Mouse (Mus musculus) kidney, postnatal 25 days (tissue): Measurements from ENCODE around the gene Snx29.
"Not testable (repeated sequence)": the region's sequence is repeated elsewhere in the genome, so short reads cannot be mapped to it uniquely, and the experiment has no call there.

Experiments used
- DNase-seq, 2 experiments: peaks; one replicate each; pipeline ENCODE4 v3.0.0; 2021; ENCODE audit warnings: mixed read lengths in 2 of 2

Gene Snx29

GRCm38 (mm10) chr16:11322409-11323323, at the start of gene Snx29:
Snx29 (plus strand) TSS chr16:11322908.
- peak; percentile 97 to 99 for DNase-seq

GRCm38 (mm10) chr16:11276888-11277287, 45.8 kb upstream of the Snx29 start:
- no peak for DNase-seq

- no peak for DNase-seq
Observed at GRCm38 (mm10) chr16:11278778-11279177, 43.9 kb upstream of the Snx29 start.

- DNase-seq: peak in 1 of 2 experiments; percentile 35
Observed at GRCm38 (mm10) chr16:11282655-11283232, 40.0 kb upstream of the Snx29 start.

GRCm38 (mm10) chr16:11284881-11285280, 37.8 kb upstream of the Snx29 start:
- DNase-seq: no peak

GRCm38 (mm10) chr16:11285949-11286348, 36.8 kb upstream of the Snx29 start:
- DNase-seq: no peak

GRCm38 (mm10) chr16:11288873-11289272, 33.8 kb upstream of the Snx29 start:
- not testable (repeated sequence) for DNase-seq

- not testable (repeated sequence) for DNase-seq
Observed at GRCm38 (mm10) chr16:11295583-11295982, 27.1 kb upstream of the Snx29 start.

GRCm38 (mm10) chr16:11297700-11298099, 25.0 kb upstream of the Snx29 start:
- peak; percentile 58 to 62 for DNase-seq

GRCm38 (mm10) chr16:11303741-11304140, 19.0 kb upstream of the Snx29 start:
- DNase-seq: no peak

- DNase-seq: no peak
Observed at GRCm38 (mm10) chr16:11305531-11305930, 17.2 kb upstream of the Snx29 start.

- DNase-seq: no peak
Observed at GRCm38 (mm10) chr16:11313512-11313911, 9.2 kb upstream of the Snx29 start, which contains the start of gene Tnfrsf17. Tnfrsf17 (plus strand) TSS chr16:11313812.

- peak in 1 of 2 experiments; percentile 62 for DNase-seq
Observed at GRCm38 (mm10) chr16:11315786-11316320, 6.9 kb upstream of the Snx29 start.

- peak in 1 of 2 experiments; percentile 41 for DNase-seq
Observed at GRCm38 (mm10) chr16:11316748-11317147, 6.0 kb upstream of the Snx29 start.

- DNase-seq: peak in 1 of 2 experiments; percentile 46
Observed at GRCm38 (mm10) chr16:11317324-11317723, 5.4 kb upstream of the Snx29 start.

GRCm38 (mm10) chr16:11323324-11324051, 780 bp downstream of the Snx29 start:
- DNase-seq: peak; percentile 59 to 69

- DNase-seq: peak in 1 of 2 experiments; percentile 59
Observed at GRCm38 (mm10) chr16:11330081-11330800, 7.5 kb downstream of the Snx29 start.

- no peak for DNase-seq
Observed at GRCm38 (mm10) chr16:11331030-11331429, 8.3 kb downstream of the Snx29 start.

GRCm38 (mm10) chr16:11343292-11343815, 20.6 kb downstream of the Snx29 start:
- peak; percentile 32 to 66 for DNase-seq

- peak; percentile 39 to 72 for DNase-seq
Observed at GRCm38 (mm10) chr16:11351903-11352302, 29.2 kb downstream of the Snx29 start.

- no peak for DNase-seq
Observed at GRCm38 (mm10) chr16:11359173-11359572, 36.5 kb downstream of the Snx29 start.

GRCm38 (mm10) chr16:11359919-11360318, 37.2 kb downstream of the Snx29 start:
- DNase-seq: peak in 1 of 2 experiments; percentile 39
